Mouse (Mus musculus) myocyte (in vitro differentiated cells): ENCODE results near the gene Nop9. TPM values are rescaled to one million over a fixed set of nuclear protein-coding genes. Genes with fewer than 3 reads are reported as not detected.
A peak's percentile ranks its signal among the peaks of the same experiment; 100 is the strongest.

ENCODE experiments used
- H3K27me3 ChIP-seq: one replicate; pipeline ENCODE4 v1.6.1; 2011; ENCODE audit not compliant: control insufficient read depth, insufficient read depth, insufficient read length
- H3K36me3 ChIP-seq: one replicate; pipeline ENCODE4 v1.6.1; 2011; ENCODE audit not compliant: control insufficient read depth, insufficient read depth
- H3K4me2 ChIP-seq: one replicate; pipeline ENCODE4 v1.6.1; 2011; ENCODE audit warnings: low read depth, control low read depth
- H3K4me3 ChIP-seq: one replicate; pipeline ENCODE4 v1.5.1; 2011; ENCODE audit warnings: mild to moderate bottlenecking, control low read depth, moderate library complexity
- H3K79me2 ChIP-seq: one replicate; pipeline ENCODE4 v1.6.1; 2011; ENCODE audit not compliant: control insufficient read depth, insufficient read depth
- H3ac ChIP-seq: one replicate; pipeline ENCODE4 v1.6.1; 2011; ENCODE audit not compliant: control insufficient read depth, insufficient read length
- CEBPB ChIP-seq: IDR thresholded peaks from 2 replicates; pipeline ENCODE4 v1.6.1; 2011; ENCODE audit warnings: mild to moderate bottlenecking, moderate library complexity; ENCODE audit not compliant: poor library complexity, insufficient read depth, severe bottlenecking
- E2F4 ChIP-seq: IDR thresholded peaks from one replicate; pipeline ENCODE4 v1.6.1; 2011; ENCODE audit warnings: mild to moderate bottlenecking, control low read depth, moderate library complexity; ENCODE audit not compliant: insufficient read depth
- MAX ChIP-seq: IDR thresholded peaks from one replicate; pipeline ENCODE4 v1.6.1; 2011; ENCODE audit warnings: low read depth, mild to moderate bottlenecking, control low read depth
- MYOD1 ChIP-seq, 3 experiments: IDR thresholded peaks; one replicate each; pipeline ENCODE4 v1.6.1; 2011; ENCODE audit warnings: control low read depth in 2 of 3, low read depth in 2 of 3, mild to moderate bottlenecking in 2 of 3, moderate library complexity in 1 of 3; ENCODE audit not compliant: insufficient read length in 2 of 3, control insufficient read depth in 1 of 3
- MYOG ChIP-seq, 3 experiments: IDR thresholded peaks; one replicate each; pipeline ENCODE4 v1.6.1; 2011; ENCODE audit warnings: control low read depth in 2 of 3, low read depth in 2 of 3, mild to moderate bottlenecking in 2 of 3; ENCODE audit not compliant: insufficient read length in 2 of 3, control insufficient read depth in 1 of 3, insufficient read depth in 1 of 3
- POLR2A ChIP-seq: IDR thresholded peaks from one replicate; pipeline ENCODE4 v1.6.1; 2011; ENCODE audit warnings: low read depth, mild to moderate bottlenecking, control low read depth, moderate library complexity; ENCODE audit not compliant: insufficient read length
- POLR2AphosphoS2 ChIP-seq: IDR thresholded peaks from one replicate; pipeline ENCODE4 v1.6.1; 2011; ENCODE audit warnings: low read depth, control low read depth; ENCODE audit not compliant: insufficient read length
- REST ChIP-seq: IDR thresholded peaks from one replicate; pipeline ENCODE4 v1.6.1; 2011; ENCODE audit warnings: mild to moderate bottlenecking, control low read depth, moderate library complexity; ENCODE audit not compliant: insufficient read depth, insufficient read length
- SRF ChIP-seq: IDR thresholded peaks from one replicate; pipeline ENCODE4 v1.6.1; 2011; ENCODE audit warnings: low read depth; ENCODE audit not compliant: control insufficient read depth, insufficient read length
- TCF12 ChIP-seq: IDR thresholded peaks from one replicate; pipeline ENCODE4 v1.6.1; 2011; ENCODE audit warnings: mild to moderate bottlenecking, control low read depth; ENCODE audit not compliant: poor library complexity, insufficient read depth, severe bottlenecking
- TCF3 ChIP-seq: IDR thresholded peaks from one replicate; pipeline ENCODE4 v1.6.1; 2011; ENCODE audit warnings: low read depth, control low read depth; ENCODE audit not compliant: insufficient read length
- USF1 ChIP-seq: IDR thresholded peaks from one replicate; pipeline ENCODE4 v1.6.1; 2011; ENCODE audit warnings: low read depth, mild to moderate bottlenecking, control low read depth, moderate library complexity
- polyA plus RNA-seq: library from polyadenylated mRNA; unstranded; fragments of >200 nt; fragmentation: generic; extraction: Trizol; gene quantifications from one replicate; pipeline ENCODE4 v1.2.1, GENCODE M21; 2012; ENCODE audit warnings: missing spikeins

Gene Nop9
- polyA plus RNA-seq, 1 experiment: 24.9 TPM

GRCm38 (mm10) chr14:55787731-55788130 is 42.2 kb downstream of the Nop9 start:
- no peaks in the 10 kb centered on the region for H3K79me2 ChIP-seq
- no peaks in the 10 kb centered on the region for H3K36me3 ChIP-seq
- no peak overlapping the region for H3K4me3 ChIP-seq
- peaks cover 9% of the 10 kb centered on the region for H3K27me3 ChIP-seq
- TF ChIP-seq POLR2AphosphoS2 (no peak), TCF3 (no peak), POLR2A (no peak), MYOG (IDR thresholded peaks at IDR 0.05; ENCODE audit: control insufficient read depth in 1 of 3, insufficient read depth in 1 of 3, insufficient read length in 2 of 3, low read depth in 2 of 3) (no peak), CEBPB (no peak), MAX (no peak), E2F4 (no peak), REST (no peak)
- H3K4me2 ChIP-seq: no peak overlapping the region
- H3ac ChIP-seq: no peak overlapping the region

DNA sequence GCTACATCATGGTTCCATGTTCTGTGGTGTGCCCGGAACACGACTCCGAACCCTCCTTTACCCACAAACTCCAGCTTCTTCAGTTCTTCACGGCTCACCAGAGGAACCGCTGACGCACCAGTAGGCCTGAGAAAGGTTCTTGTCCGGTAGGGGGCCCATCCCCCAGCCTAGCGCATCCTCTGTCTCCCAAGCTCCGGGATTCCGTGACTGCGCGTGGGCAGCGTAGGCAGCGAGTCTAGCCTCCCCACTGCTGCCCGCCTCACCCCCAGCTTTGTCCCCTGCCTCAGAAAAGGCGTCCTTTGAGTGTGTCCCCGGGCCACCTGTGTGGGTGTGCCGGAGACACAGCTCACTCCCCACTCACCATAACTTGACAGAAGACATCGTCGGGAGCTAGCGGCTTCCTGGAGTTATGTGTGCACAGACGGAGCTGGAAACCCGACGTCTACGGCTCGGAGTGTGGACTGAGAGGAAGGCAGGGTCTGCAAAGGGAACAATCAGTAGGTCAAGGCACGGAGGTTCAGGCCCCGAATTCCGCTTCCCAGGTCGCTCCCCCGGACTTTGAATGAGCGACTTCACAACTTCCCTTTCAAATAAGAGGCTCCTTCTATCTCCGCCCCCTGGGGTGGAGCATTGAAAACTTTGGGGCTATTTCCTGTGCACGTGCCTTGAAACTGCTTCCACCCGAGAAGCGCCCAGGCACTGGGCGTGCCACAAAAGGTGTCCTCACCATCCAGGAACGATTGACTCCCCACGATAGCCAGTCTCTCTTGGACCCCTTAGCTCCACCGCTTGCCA is 43.0 kb downstream of the Nop9 start, which contains the start of gene Ripk3:
TSS of gene Ripk3 (minus strand) at position 610 of the 795 bp plus-strand sequence.
- Histone ChIP-seq H3K27me3 (peaks cover 9% of the 10 kb centered on the region), H3K36me3 (no peaks in the 10 kb centered on the region), H3K79me2 (no peaks in the 10 kb centered on the region), H3K4me2 (no peak within 1 kb of the TSS), H3K4me3 (no peak within 1 kb of the TSS), H3ac (no peak within 1 kb of the TSS)
- TF ChIP-seq E2F4 (no peak), MYOD1 (IDR thresholded peaks at IDR 0.05; ENCODE audit: control insufficient read depth in 1 of 3, insufficient read length in 2 of 3, low read depth in 2 of 3) (no peak), TCF12 (no peak), MAX (no peak), USF1 (no peak), REST (no peak), TCF3 (no peak), MYOG (IDR thresholded peaks at IDR 0.05; ENCODE audit: control insufficient read depth in 1 of 3, insufficient read depth in 1 of 3, insufficient read length in 2 of 3, low read depth in 2 of 3) (no peak), SRF (no peak), POLR2AphosphoS2 (no peak), CEBPB (no peak), POLR2A (no peak)

DNA sequence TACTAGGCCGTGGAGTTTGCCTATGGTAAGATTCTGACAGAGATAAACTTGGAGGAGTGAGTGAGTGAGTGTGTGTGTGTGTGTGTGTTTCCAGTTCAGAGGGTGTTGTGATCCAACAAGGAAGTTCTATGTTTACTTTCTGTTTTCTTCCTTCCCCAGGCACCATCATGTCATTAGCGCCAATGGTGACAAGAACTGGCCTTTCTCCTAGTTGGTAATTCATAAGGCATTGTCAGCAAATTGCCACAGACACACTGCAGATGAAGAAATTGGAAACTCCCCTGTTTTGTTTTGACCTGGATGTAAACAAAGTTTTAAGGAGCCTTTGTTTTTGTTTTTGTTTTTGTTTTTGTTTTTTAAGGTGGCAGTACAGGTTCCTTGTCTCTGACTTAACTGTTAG is 48.0 kb downstream of the Nop9 start:
- H3K36me3 ChIP-seq: no peaks in the 10 kb centered on the region
- H3ac ChIP-seq: no peak overlapping the region
- H3K27me3 ChIP-seq: no peaks in the 10 kb centered on the region
- no peak overlapping the region for H3K4me3 ChIP-seq
- TF ChIP-seq CEBPB (no peak), POLR2A (no peak), POLR2AphosphoS2 (no peak), MYOD1 (IDR thresholded peaks at IDR 0.05; ENCODE audit: control insufficient read depth in 1 of 3, insufficient read length in 2 of 3, low read depth in 2 of 3) (no peak), MYOG (IDR thresholded peaks at IDR 0.05; ENCODE audit: control insufficient read depth in 1 of 3, insufficient read depth in 1 of 3, insufficient read length in 2 of 3, low read depth in 2 of 3) (no peak), TCF12 (no peak), USF1 (no peak), TCF3 (no peak), REST (no peak), E2F4 (no peak), MAX (no peak), SRF (no peak)
- no peak overlapping the region for H3K4me2 ChIP-seq
- H3K79me2 ChIP-seq: no peaks in the 10 kb centered on the region

DNA sequence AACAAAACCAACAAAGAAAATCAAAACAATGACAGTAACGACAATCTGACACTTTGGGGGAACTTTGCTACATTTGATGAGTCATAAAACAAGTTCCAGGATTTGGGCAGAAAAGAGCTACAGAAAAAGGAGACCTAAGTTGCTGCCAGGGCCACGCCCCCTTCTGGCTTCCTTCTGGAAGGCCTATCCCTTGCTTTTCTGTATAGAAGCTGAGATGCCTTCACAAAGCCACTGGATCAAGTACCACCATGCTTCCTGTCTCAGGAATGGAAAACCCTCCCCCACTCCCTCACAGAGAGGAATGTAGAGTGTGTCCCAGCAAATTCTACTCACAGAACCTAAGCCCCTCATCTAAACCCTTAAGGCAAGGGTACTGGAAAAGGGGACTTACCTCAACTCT is 48.5 kb downstream of the Nop9 start:
- no peak overlapping the region for H3ac ChIP-seq
- no peaks in the 10 kb centered on the region for H3K27me3 ChIP-seq
- H3K79me2 ChIP-seq: no peaks in the 10 kb centered on the region
- no peaks in the 10 kb centered on the region for H3K36me3 ChIP-seq
- TF ChIP-seq REST: no peak
- TF ChIP-seq MYOD1 (IDR thresholded peaks at IDR 0.05; ENCODE audit: control insufficient read depth in 1 of 3, insufficient read length in 2 of 3, low read depth in 2 of 3): no peak
- TF ChIP-seq MYOG (IDR thresholded peaks at IDR 0.05; ENCODE audit: control insufficient read depth in 1 of 3, insufficient read depth in 1 of 3, insufficient read length in 2 of 3, low read depth in 2 of 3): no peak
- no peak for TF ChIP-seq SRF
- no peak overlapping the region for H3K4me3 ChIP-seq
- H3K4me2 ChIP-seq: peak overlapping the region; percentile 26
